Mouse (Mus musculus) bone marrow macrophage, adult 2 months (primary cell): Measurements from ENCODE around the gene Iapp. TPM values are rescaled to one million over a fixed set of nuclear protein-coding genes. Genes with fewer than 3 reads are reported as not detected.
"Not testable (repeated sequence)": the region's sequence is repeated elsewhere in the genome, so short reads cannot be mapped to it uniquely, and the experiment has no call there.

Experiments
- H3K27ac ChIP-seq: 2 replicates; pipeline ENCODE4 v1.5.1; 2012; ENCODE audit warnings: low read depth, low read length; ENCODE audit not compliant: insufficient read depth
- H3K4me1 ChIP-seq: 2 replicates; pipeline ENCODE4 v1.6.1; 2012; ENCODE audit warnings: low read length; ENCODE audit not compliant: control insufficient read depth, insufficient read depth
- H3K4me3 ChIP-seq: 2 replicates; pipeline ENCODE4 v1.5.1; 2012; ENCODE audit warnings: mild to moderate bottlenecking, low read length, moderate library complexity; ENCODE audit not compliant: insufficient read depth
- CTCF ChIP-seq: IDR thresholded peaks from 2 replicates; pipeline ENCODE4 v1.5.1; 2012; ENCODE audit warnings: low read depth, mild to moderate bottlenecking, low read length, moderate library complexity
- POLR2A ChIP-seq: IDR thresholded peaks from 2 replicates; pipeline ENCODE4 v1.6.1; 2012; ENCODE audit warnings: mild to moderate bottlenecking, low read depth, low read length, borderline replicate concordance
- polyA plus RNA-seq: library from polyadenylated mRNA; stranded (reverse); fragments of >200 nt; gene quantifications from 2 replicates; pipeline ENCODE4 v1.2.4, GENCODE M21; 2012; ENCODE audit not compliant: missing spikeins, insufficient read depth, insufficient read length

Gene Iapp
- not detected in 2 replicates for polyA plus RNA-seq

GRCm38 (mm10) chr6:142298098-142298497, at the start of gene Iapp:
Gene Iapp (plus strand): TSS chr6:142298423.
- H3K4me3 ChIP-seq = no peak within 1 kb of the TSS
- H3K4me1 ChIP-seq = no peaks in the 10 kb centered on the region
- H3K27ac ChIP-seq = no peak within 1 kb of the TSS
- TF ChIP-seq CTCF (no peak), POLR2A (no peak)

GRCm38 (mm10) chr6:142250738-142251307, 47.4 kb upstream of the Iapp start:
- H3K27ac ChIP-seq, H3K4me3 ChIP-seq, H3K4me1 ChIP-seq: not testable (repeated sequence)

- TF ChIP-seq POLR2A (no peak), CTCF (no peak)
- Histone ChIP-seq H3K4me3 (no peak overlapping the region), H3K27ac (no peak overlapping the region), H3K4me1 (no peaks in the 10 kb centered on the region)
Observed at GRCm38 (mm10) chr6:142275721-142276442, 22.3 kb upstream of the Iapp start.

DNA sequence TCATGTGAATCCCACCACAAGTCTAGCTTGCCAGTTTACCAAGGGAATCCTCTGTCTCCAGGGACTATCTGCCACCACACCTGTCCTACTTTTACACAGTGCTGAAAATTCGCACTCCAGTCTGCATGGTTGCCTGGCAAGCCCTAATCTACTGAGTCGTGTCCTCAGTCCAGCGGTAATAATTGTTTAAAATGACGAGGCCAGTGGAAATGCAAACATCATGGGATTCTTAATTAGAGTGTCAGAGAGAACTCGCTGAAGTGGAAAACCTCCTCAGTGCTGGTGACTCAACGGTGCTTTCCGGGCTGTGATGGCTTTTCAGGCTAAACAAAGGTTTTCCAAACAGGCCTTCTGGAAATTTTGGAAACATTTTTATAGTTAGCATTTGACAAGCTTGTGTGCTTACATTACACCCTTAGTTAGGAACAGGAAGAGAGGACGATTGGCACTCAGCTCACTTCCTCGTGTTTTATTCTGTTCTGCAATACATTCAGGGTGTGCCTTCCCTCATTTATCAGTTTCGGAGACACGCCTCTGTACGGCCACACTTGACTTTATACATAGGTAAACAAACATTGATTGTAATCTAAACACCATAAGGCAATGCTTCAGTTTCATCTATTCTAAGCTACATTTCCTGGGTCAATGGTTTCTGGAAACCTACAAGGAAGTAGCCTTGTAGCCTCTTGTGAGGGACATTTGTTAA, 8.7 kb upstream of the Iapp start:
- Histone ChIP-seq H3K4me3 (no peak overlapping the region), H3K27ac (no peak overlapping the region), H3K4me1 (no peaks in the 10 kb centered on the region)
- no peak for TF ChIP-seq CTCF
- TF ChIP-seq POLR2A = no peak

GRCm38 (mm10) chr6:142305076-142305475, 6.9 kb downstream of the Iapp start:
- TF ChIP-seq CTCF = no peak
- no peak for TF ChIP-seq POLR2A
- Histone ChIP-seq H3K27ac (no peak overlapping the region), H3K4me3 (no peak overlapping the region), H3K4me1 (no peaks in the 10 kb centered on the region)

GRCm38 (mm10) chr6:142314285-142314684, 16.1 kb downstream of the Iapp start:
- TF ChIP-seq POLR2A (no peak), CTCF (no peak)
- Histone ChIP-seq H3K4me3 (no peak overlapping the region), H3K4me1 (no peaks in the 10 kb centered on the region), H3K27ac (no peak overlapping the region)

DNA sequence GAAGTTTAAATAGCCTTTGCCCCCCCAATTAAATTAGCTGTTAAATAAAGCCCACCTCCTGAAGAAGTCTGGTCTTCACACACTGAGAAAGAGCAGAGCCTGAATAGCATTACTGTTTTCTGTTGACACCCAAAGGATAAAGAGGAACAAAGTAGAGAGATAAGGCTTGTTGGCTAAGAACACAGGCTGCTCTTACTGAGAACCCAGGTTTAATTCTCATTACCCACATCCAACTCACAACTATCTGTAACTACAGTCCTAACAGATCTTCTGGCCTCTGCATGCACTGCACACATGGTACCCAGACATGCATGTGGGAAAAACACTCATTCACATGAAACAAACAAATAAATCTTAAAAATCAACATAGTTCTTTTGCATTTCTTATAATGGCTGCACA, 18.9 kb downstream of the Iapp start:
- Histone ChIP-seq H3K4me1 (no peaks in the 10 kb centered on the region), H3K4me3 (no peak overlapping the region)
- TF ChIP-seq POLR2A = no peak
- no peak for TF ChIP-seq CTCF

DNA sequence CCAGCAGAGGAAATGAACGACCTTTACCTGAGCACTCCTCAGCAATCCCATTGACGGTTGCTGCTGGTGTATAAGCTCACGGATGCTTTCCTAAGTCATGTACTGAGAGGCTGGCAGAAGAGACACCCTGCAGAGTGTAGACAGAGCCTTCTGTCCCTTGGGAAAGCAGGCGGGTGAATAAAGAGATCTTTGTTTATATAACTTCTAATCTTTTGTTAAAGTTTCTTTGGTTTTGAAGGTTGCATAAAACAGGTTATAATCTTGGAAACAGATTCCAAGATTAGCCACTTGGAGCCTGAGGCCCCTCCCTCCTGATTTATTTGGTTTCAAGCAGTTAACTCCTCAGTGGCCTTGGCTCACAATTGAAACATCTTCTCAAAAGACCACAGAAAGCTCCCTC, 24.7 kb downstream of the Iapp start, which contains the start of gene Slco1a5:
Gene Slco1a5, minus strand, starts transcription at position 101 of the 400 bp plus-strand sequence.
- no peak for TF ChIP-seq POLR2A
- no peak for TF ChIP-seq CTCF
- Histone ChIP-seq H3K4me3 (no peak within 1 kb of the TSS), H3K27ac (no peak within 1 kb of the TSS), H3K4me1 (no peaks in the 10 kb centered on the region)

More for the DNA sequence above, 18.9 kb downstream of the Iapp start:
- no peak overlapping the region for H3K27ac ChIP-seq

GRCm38 (mm10) chr6:142326598-142326997, 28.4 kb downstream of the Iapp start:
- Histone ChIP-seq H3K4me3 (no peak overlapping the region), H3K4me1 (no peaks in the 10 kb centered on the region), H3K27ac (no peak overlapping the region)
- TF ChIP-seq CTCF (no peak), POLR2A (no peak)

DNA sequence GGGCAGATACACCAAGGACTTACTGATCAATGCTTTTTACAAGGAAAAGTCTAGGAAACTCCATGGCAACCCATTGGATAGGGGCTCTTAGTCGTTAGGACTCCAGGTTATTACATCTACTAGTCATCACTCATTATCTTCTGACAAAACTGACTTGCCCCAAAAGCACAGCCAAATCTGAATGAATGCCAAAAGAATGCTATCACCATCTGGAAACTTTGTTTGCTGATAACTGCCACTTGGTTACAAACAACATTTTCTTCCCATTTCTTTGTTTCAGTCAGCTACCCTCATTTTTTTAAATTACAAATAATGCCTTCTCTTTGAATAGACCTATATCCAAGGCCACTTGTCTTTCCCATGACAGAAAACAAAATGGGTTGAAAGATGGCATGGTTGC, 31.0 kb downstream of the Iapp start:
- Histone ChIP-seq H3K4me1 (no peaks in the 10 kb centered on the region), H3K27ac (no peak overlapping the region), H3K4me3 (no peak overlapping the region)
- TF ChIP-seq POLR2A (no peak), CTCF (no peak)
